Mouse (Mus musculus): ENCODE measurements around the gene Atpaf2. TPM values are rescaled to one million over a fixed set of nuclear protein-coding genes. Genes with fewer than 3 reads are reported as not detected.
"Not testable (repeated sequence)": the region's sequence is repeated elsewhere in the genome, so short reads cannot be mapped to it uniquely, and the experiment has no call there.

Gene Atpaf2
- 10 to 100 TPM; 29.8 to 37.0 TPM for total RNA-seq (2021)
- long read RNA-seq, experiment 1, transcript Atpaf2-201 (8 exons, 1,813 nt): major isoform, 30 of 45 reads
- long read RNA-seq, experiment 1, partial matches to known transcripts: 1 of 45 reads
- long read RNA-seq, experiment 1, other reads (novel, unspliced or antisense): 13 of 45 reads
- long read RNA-seq, experiment 2, transcript Atpaf2-201 (8 exons, 1,813 nt): major isoform, 63 of 71 reads
- long read RNA-seq, experiment 2, partial matches to known transcripts: 1 of 71 reads
- long read RNA-seq, experiment 2, other reads (novel, unspliced or antisense): 6 of 71 reads

DNA sequence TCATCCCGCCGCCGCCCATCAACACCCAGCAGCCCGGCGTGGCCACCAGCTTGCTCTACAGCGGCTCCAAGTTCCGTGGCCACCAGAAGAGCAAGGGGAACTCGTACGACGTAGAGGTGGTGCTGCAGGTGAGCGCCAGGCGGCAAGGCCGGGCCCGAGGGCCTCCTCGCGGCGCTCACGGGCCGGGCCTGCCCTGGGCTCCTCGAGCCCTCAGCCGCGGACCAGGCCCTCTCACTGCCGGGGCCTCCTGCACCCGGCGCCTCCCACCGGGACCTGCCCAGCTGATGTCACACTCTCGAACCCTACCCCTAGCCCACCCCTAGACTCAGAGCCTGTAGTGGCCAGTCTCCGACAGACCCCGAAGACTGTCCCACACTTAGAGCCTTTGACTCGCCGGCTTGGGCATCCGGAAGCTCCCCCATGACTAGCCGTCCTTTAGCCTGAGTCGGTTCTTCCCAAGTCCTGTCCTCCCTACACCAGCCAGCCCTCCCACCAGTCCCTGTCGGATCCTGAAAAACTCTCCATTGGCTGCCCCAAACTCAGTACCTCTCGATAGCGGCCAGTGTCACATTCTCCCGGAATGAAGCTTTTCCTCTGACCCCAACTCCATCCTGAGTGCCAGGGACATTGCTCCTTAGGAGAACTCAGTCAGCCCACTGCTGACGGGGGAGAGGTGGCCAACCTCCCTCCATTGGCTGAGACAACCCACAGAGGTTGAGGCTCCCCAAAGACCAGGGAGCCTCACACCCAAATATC is at the start of gene Atpaf2:
TSS of gene Atpaf2 (minus strand) at position 741 of the 756 bp plus-strand sequence.
- DNase-seq: peak; percentile 43

DNA sequence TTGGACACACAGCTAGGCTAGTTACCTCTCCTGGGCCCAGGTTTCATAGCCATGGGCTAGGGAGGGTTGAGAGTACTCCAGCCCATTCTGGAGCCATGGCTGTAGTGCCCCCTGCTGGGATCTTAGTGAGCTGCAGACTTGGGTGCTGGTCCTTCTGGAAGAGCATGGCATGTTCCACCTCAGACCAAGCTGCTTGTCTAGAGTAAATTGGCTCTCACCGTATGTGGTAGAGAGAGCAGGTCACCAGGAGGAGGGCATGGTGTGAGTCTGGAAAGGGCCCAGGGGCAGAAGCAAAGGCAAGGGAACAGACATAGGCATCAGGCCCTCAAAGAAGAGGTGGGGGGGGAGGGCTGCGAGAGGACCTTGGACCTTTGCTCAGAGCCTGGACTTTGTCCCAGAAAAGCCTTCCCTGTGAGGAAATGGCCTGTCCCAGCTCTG is 47.7 kb upstream of the Atpaf2 start:
- peak; percentile 36 for DNase-seq

DNA sequence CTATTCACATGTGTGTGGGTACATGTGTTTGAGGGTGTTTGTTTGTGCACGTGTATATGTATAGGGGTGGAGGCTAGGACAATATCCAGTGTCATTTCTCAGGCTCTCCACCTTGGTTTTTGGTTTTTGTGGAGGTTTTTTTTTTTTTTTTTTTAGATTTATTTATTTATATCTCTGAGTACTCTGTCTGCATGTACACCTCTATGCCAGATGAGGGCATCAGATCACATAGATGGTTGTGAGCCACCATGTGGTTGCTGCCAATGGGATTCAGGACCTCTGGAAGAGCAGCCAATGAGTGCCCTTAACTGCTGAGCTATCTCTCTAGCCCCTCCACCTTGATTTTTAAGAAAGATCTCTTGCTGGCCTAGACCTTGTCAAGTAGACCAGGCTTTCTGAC is 39.7 kb upstream of the Atpaf2 start:
- DNase-seq: no peak

DNA sequence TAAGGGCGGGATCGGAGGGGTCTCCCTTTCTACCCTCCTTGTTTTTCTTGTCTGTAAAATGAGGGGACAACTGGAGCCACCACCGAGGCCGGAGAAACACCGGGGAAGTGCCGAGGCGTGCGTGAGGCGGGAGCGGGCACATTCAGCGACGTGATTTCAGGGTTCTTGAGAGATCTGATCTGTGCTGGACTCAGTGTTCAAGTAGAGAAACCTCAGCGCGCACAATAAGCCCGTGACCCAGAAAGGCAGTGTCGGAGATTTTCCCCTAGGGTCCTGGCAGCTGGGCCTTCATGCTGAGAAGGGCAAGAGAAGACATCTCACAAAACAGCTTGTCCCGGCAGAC is 36.5 kb upstream of the Atpaf2 start:
- no peak for DNase-seq

DNA sequence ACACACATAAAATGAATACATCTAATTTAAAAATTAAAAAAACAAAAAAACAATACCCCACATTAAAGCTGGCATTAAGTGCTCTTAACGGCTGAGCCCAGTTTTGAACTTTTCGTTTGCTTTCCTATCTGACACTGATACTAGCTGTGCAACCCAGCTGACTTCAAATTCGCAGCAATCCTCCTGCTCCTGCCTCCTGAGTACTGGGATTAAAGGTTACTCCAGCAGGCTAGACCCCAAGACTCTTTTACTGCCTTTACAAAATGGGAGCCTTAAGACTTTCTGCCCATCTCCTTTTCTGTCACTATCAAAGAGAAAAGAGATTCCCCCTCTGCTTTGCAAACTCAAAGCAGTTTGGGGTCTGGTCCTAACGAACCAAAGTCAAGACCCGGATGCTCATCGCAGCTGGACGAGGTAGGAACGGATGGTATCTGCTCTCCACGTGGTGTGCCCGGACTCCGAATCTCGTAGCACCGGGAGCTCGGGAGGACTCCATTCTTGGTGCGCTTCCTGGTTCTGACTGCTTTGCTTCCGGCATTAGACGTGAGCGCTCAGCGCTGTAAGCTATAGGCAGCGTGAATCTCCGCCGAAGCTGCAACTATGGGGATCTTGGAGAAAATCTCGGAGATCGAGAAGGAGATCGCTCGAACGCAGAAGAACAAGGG is 36.0 kb upstream of the Atpaf2 start, which contains the start of gene Drg2:
TSS of gene Drg2 (plus strand) at position 512 of the 665 bp plus-strand sequence.
- peak; percentile 83 for DNase-seq

DNA sequence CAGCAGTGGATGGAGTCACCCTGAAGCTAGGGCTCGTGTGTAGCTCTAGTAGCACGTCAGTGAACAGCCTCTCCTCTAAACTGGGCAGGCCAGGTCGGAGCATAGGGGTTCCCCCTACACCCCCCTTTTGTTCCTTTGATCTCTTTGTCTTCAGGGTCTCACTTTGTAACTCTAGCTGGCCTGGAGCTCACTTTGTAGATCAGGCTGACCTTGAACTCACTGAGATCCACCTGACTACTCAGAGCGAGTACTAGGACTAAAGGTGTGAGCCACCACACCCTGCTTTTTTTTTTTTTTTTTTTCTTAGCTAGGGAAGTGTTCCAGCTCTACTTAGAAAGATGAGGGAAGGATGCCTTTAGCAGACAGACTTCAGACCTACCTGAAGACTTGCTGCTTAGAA is 25.8 kb upstream of the Atpaf2 start:
- no peak for DNase-seq

DNA sequence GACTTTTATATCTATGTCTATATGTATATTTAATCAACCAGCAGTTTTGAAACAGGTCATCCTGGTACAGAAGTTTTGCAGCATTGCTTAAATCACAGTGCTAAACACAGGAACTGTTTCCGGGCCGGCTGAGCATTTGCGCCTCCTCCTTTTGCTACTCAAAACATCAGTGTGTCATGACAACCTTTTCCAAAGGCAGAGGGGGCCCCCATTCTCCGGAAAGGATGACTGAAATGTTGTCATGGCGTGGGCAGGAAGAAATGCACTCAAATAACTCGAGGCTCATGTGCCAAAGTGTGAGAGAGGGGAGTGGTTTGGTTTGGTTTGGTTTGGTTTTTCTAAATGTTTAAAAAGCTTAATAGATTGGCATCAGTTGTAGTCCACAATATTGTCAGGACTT is 24.6 kb upstream of the Atpaf2 start:
- DNase-seq: no peak

DNA sequence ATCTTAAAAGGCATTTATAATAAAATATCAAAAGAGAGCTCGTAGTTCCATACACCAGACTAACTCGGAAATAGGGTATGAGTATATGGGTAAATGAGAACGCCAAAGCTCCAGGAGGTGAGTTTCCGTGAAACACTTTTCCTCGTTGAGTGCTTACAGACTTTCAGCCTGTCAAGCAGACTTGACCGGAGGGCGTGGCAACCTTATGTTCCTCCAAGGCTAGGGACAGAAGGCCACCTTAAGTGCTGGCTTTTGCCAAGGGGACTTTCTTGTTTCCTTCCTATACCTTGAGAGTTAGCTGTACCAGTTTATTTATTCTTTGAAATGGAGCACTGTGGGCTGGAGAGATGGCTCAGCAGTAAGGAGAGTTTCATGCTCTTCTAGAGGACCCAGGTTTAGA is 21.9 kb upstream of the Atpaf2 start:
- DNase-seq: no peak

DNA sequence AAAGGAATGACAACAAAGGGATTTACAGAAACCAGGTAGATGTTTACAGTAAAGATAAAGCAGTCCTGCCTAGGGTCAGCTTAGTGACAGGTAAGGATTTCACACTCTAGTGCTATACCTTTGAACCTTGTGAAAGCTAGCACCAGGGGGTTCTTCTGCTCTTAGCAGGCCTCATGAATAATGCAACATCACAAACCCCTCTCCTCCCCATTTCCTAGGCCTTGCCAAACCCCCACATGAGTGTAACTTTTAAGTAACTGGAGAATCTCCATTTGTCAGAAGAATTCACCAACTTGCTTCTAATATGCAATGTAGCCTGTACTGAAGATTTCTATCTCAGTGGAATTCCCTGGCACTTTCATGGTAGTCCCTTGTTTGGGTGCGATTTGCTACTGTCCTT is 21.4 kb upstream of the Atpaf2 start:
- DNase-seq: not testable (repeated sequence)

DNA sequence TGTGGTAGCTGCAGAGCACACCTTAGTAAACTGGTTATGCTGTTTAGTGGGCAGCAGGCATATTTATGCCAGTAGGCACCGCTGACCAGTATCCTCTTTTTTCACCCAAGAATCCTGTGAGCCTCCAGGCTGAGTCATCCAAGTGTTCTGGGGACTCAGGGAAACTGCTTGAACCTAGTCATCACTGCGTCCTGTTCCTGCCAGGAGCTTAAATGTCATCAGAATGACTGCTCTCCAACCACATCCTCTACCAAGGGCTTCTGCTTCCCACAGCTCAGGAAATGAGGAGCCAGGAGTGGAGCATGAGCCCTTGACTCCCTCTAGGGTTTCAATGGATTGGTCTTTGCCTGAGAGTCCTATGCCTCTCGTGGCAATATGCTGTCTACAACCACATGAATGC is 18.4 kb upstream of the Atpaf2 start:
- no peak for DNase-seq

DNA sequence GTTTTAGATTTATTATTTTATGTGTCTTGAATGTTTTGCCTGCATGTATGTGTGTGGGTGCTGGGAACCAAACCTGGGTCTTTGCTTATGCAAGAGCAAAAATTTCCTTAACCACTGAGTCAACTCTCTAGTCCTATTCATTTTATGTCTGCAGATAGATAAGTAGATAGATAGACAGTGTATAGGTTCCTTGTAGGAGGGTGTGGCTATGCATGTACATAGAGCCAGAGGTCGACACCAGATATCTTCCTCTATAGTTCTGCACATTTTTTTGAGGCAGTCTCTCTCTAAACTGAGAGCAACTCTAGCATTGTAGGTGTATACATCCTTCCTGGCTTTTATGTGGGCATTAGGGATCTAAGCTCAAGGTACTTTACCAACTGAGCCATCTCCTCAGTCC is 16.9 kb upstream of the Atpaf2 start:
- DNase-seq: no peak

DNA sequence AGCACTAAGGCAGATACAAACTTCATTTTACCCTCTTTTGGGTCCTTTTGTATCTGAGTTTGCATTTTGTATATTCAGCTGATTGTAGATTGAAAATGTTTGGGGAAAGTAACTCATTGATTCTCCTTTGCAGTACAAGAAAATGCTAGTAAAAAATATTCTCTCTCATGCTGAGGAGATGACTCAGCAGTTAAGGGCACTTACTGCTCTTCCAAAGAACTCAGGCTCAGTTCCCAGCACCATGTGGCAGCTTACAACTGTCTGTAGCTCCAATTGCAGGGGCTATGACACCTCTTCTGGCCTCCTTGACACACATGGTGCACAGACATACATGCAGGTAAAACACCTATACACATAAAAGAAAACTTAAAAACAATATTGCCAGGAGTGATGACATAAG is 15.2 kb upstream of the Atpaf2 start:
- DNase-seq: no peak

DNA sequence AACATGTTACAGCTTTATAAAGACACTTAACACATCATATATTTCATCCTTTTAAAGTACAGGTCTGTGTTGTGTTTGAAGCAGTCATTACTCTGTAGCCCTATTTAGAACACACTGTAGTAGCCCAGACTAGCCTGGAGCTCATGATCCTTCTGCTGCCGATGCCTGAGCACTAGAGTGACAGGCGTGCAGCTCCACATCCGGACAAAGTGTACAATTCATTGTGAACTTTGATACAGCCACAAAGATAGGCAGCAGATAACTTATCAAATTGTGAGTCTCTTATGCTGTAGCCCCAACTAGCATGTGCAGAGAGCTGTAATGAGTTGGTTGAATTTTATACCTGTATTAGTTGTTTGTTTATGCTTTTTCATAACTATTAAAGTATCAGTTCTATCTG is 9.4 kb upstream of the Atpaf2 start:
- DNase-seq: no peak

DNA sequence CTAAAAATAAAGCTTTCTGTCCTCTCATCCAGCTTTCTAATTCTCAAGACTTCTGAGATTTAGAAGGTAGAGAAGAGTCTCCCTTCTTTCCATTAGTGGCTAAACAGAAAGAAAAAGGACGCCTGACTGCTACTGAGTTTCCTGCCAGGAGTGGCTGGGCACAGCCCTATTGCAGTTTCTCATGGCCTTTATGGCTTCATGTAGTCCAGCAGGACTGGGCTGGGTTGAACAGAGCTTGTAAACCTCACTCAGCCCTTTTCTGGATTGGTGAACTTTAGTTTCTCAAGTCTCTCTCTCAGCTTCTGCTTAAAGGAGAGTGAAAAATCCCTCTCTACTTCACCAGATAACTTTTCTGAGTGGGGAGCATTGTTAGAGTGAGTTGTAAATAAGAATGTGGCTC is 8.2 kb upstream of the Atpaf2 start:
- no peak for DNase-seq

DNA sequence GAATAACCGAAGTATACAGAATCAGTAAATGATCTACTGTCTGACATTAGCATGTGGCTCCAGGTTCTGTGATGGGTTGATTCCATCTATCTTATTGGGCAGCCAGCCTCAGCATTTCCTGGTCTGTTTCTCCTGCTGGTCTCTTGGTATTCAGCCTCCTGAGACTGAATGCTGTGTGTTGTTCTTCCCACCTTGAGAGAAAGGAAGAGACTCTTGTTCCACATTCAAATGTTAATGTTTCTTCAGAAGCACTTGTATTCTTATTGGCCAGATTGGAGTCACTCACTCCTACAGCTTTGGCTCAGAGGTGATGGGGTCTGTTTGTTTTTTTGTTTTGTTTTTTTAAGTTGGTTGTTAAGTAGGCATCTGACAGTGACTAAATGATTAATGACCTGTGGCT is 4.7 kb upstream of the Atpaf2 start:
- no peak for DNase-seq

DNA sequence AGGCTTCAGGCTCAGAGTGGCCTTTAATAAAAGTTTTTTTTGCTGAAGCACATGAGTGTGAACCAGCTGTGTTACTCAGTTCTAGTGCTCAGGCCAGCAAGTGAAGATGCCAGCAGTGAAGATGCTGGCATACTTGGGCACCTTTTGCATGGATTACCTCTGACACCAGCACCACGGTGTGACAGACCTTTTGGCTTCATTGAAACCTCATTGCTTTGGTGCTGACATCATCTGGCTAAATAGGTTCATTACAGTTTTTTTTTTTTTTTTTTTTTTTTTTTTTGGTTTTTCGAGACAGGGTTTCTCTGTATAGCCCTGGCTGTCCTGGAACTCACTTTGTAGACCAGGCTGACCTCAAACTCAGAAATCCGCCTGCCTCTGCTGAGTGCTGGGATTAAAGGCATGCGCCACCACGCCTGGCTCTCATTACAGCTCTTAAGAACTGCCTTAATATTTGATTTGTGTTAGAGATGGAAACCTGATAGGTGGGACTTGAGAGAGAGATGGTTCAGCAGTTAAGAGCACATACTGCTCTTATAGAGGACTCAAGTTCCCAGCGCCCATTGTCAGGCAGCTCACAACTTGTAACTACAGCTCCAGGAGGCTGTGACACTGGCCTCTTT is 3.9 kb upstream of the Atpaf2 start:
- DNase-seq: no peak

DNA sequence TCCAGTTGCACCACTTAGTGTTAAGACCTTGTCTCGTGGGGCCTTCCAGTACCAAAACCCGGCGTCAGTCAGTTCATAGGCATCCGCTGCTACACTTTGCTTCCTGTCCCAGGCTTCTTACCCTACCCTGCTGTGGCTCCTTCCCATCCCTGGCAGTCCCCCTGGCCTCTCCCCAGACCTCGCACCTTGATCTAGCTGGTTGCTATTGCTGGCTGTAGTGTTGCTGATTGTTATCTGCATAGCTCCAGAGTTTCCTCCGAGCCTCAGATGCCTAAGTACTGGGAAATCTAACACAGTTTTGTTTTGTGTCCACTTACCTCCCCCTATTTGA is 181 bp upstream of the Atpaf2 start:
- no peak for DNase-seq

DNA sequence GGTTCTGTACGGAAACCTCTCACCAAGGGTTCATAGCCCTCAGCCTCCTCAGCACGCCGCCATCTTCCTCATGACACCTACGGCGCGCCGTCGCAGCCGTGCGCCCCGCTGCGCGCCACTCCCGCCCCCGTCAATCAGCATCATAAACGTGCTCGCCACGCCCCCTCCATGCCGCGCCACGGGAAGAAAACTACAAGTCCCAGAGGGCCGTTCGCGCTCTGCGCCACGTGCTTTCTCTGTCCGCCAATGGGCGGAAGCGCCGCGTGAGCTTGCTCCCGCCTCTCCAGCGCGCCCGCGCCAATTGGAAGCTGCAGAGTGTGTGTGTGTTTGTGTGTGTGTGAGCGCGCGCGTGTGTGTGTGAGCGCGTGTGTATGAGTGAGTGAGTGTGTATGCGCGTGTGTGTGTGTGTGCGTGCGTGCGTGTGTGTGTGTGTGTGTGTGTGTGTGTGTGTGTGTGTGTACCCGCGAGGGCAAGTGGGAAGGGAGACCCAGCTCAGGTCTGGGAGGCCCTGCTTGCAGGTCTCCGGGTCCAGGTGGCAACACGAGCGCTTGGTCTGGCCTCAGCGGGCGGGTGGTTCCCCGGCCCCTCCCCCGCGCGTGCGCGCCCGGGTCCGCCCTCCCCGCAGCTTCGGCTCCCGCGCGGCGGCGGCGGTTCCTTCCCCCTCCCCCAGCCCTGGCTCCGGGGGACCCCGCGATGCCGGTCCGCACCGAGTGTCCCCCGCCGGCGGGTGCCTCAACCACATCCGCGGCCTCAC is 1.1 kb downstream of the Atpaf2 start, which contains the start of gene Gid4:
TSS of gene Gid4 (plus strand) at position 183 of the 754 bp plus-strand sequence.
- DNase-seq: peak; percentile 98

DNA sequence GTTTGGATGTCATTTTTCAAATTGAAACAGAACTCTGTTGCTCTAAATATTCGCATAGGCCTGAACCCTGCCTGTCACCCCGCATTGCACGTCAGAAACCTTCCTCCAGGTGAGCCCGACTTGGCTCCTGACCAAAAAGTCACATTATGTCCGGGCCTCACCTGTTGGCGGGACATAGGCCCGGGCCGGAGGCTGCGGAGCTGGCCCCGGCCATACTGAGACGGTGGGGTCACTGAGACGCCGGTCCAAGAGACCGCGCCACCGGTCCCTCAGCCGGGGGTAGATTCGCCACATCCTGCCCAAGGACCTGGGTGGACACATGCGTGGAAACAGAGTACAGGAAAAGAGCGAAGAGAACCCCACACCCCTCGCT is 1.7 kb downstream of the Atpaf2 start:
- DNase-seq: no peak

DNA sequence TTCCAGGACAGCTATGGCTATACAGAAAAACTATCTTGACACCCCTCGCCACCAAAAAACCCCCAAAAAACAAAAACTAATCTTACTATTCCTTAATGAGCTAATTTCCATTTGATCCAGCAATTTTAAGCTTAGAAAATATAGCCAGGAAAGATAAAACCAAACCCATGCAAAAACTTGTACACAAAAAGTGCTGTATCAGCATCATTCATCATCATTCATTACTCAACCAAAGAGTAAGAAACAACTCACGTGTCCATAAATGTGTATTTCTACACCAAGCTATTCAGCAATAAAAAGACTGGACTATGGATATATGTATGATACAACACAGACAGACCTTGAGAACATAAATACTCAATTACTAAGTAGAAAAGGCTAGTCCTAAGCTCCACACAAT is 5.3 kb downstream of the Atpaf2 start:
- DNase-seq: no peak

DNA sequence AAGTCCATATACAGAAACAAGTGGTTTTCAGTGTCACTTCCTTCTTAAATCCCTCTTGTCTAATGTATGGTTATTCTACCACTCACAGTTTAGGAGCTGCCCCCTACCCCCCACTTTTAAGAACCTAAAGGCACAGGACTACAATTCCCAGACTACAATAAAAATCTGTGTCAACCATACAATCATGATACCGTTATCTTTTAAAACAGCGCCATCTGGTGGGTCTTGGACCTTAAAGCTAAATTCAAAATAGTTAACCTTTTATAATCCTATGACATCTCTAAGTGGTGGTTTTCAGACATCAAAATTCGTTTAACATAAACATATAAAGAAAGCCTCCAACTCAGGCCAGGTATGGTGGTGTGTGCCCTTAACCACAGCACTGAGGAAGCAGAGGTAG is 6.1 kb downstream of the Atpaf2 start:
- peak; percentile 68 for DNase-seq

DNA sequence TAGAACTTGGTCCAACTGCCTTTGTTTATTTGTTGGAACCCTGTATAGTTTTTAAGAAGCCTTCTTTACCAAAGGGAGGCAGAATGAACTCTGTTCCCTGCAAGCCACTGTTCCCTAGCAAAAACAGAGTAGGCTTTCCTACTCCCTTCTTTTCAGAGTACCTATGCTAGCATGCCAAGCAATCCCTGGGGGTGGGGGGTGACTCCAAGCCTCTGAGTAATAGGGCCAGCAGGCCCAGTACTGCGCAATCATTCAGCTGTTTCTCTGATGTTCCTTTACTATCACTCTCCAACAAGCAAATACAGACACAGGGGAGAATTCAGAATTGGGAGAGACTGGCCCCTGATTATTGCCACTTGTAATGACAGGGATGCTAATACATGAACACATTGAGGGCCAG is 11.7 kb downstream of the Atpaf2 start:
- no peak for DNase-seq
